Mouse (Mus musculus) erythroblast, embryonic 14.5 days (primary cell): ENCODE data around the gene Sfxn5. TPM values are rescaled to one million over a fixed set of nuclear protein-coding genes. Genes with fewer than 3 reads are reported as not detected.

Source experiments
- H3K27me3 ChIP-seq: 2 replicates; pipeline ENCODE4 v1.6.1; 2012; ENCODE audit warnings: inconsistent platforms; ENCODE audit not compliant: control insufficient read depth
- H3K36me3 ChIP-seq: 2 replicates; pipeline ENCODE4 v1.6.1; 2012; ENCODE audit warnings: mild to moderate bottlenecking, inconsistent platforms; ENCODE audit not compliant: control insufficient read depth
- H3K4me1 ChIP-seq: 2 replicates; pipeline ENCODE4 v1.6.1; 2012; ENCODE audit warnings: inconsistent platforms; ENCODE audit not compliant: control insufficient read depth
- H3K4me3 ChIP-seq: replicated peaks from 2 replicates; pipeline ENCODE3; 2012; ENCODE audit warnings: moderate library complexity, mild to moderate bottlenecking, inconsistent platforms
- H3K9me3 ChIP-seq: 2 replicates; pipeline ENCODE4 v1.6.1; 2012; ENCODE audit warnings: low read length, inconsistent platforms, mixed read lengths; ENCODE audit not compliant: control insufficient read depth
- GATA1 ChIP-seq: IDR thresholded peaks from 2 replicates; pipeline ENCODE4 v1.6.1; 2012; ENCODE audit warnings: low read length, inconsistent platforms, mixed read lengths
- TAL1 ChIP-seq: IDR thresholded peaks from 3 replicates; pipeline ENCODE4 v1.6.1; 2012; ENCODE audit warnings: low read length, inconsistent platforms, mixed read lengths
- polyA plus RNA-seq: library from polyadenylated mRNA; stranded (reverse); fragments of >175 nt; gene quantifications from 2 replicates; pipeline ENCODE4 v1.2.3, GENCODE M21; 2012

Sfxn5 gene
- polyA plus RNA-seq, 1 experiment, result 0.08 TPM

DNA sequence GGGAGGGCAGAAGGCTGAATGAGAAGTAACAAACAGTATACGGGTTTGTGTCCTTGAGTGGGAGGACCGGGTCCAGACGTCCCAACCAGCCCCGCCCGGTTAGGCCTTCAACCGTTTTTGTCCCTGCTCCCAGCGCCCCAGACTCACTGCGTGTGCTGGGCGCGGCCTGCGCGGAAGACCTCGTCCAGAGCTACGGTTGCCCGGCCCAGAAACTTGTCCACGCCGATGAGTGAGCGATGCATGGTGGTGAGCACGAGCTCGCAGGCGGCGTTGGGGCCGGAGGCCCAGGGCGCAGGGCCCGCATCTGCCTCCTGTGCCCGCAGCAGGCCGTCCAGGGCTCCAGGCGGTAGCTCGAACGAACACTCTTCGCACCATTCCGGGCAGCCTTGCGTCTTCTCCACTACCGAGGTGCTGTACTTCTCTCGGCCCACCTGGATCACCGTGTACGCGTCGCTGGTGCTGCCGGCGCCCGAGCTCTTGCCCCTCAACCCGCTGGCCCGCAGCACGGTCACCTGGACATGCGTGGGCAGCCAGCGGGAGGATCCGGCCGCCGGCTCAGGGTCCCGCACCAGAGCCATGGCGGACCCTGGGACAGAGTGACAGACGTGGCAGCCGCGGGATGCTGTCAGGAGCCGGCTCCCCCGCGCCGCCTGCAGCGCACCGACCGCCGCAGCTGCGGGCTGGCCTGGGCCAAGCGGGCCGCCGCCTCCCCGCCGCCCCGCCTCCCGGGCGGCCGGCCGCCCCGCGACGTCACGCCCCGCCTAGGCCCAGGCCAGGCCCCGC is 40.9 kb upstream of the Sfxn5 start, which contains the start of gene Rab11fip5:
TSS of gene Rab11fip5 (minus strand) at position 684 of the 783 bp plus-strand sequence.
- Histone ChIP-seq H3K27me3 (peaks cover 15% of the 10 kb centered on the region), H3K4me1 (peaks cover 49% of the 10 kb centered on the region), H3K9me3 (no peaks in the 10 kb centered on the region), H3K4me3 (peak within 1 kb of the TSS; percentile 66), H3K36me3 (no peaks in the 10 kb centered on the region)
- TF ChIP-seq TAL1 (no peak), GATA1 (no peak)

DNA sequence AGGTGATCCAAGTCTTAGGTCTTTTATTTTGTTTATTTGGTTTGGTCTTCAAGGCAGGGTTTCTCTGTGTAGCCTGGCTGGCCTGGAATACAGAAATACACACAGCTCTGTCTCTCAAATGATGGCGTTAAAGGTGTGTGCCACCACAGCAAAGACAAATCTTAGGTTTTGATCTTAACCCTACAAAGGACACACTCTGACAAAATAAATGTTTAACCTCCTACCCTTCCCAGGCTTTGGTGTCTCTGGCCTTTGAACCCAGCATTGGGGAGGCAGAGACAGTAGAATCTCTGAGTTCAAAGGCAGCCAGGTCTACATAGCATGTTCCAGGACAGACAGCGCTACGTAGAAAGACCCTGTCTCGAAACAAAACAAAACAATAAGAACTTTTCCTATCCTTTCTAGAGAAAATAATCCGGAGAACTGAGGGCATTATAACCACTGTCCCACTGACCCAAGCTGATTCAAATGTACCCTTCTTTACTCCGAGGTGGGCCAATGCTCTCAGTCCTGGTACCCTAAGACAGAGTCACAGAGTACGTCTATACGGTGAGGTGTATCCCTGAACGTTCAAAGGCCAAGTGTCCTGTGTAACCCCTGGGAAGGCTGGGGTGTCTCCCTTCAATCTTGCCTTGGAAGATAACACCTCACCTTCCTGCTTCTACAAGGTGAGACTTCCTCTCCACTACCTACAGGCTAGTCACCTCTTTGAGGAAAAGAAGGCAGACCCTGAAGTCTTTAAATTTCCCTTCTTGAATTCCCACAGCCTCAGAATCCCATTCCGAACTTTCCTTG is 40.0 kb upstream of the Sfxn5 start:
- Histone ChIP-seq H3K4me3 (no peak overlapping the region), H3K27me3 (peaks cover 15% of the 10 kb centered on the region), H3K4me1 (peaks cover 45% of the 10 kb centered on the region), H3K36me3 (no peaks in the 10 kb centered on the region), H3K9me3 (no peaks in the 10 kb centered on the region)
- TF ChIP-seq GATA1 (no peak), TAL1 (no peak)

DNA sequence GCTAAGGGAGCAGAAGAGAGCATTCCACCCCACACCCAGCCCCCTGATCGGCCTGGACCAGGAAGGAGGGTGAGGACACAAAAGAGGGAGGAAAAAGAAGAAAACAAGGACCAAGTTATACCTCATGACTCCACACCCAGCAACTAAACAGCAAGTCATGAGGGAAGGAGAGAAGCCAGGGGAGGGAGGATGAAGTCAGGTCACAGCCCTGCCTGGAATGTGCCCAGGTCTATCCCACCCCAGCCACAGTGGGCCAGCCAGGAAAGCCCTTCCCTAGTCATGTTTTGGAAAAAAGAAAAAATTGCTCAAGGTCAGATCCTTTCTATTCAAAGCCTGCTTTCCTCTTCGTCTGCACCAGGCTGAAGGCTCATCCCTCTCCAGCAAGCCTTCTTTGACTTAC is 39.3 kb upstream of the Sfxn5 start:
- H3K4me3 ChIP-seq, result no peak overlapping the region
- H3K27me3 ChIP-seq, result peaks cover 15% of the 10 kb centered on the region
- no peaks in the 10 kb centered on the region for H3K9me3 ChIP-seq
- H3K36me3 ChIP-seq, result no peaks in the 10 kb centered on the region
- H3K4me1 ChIP-seq, result peaks cover 42% of the 10 kb centered on the region
- TF ChIP-seq GATA1 (no peak), TAL1 (no peak)

DNA sequence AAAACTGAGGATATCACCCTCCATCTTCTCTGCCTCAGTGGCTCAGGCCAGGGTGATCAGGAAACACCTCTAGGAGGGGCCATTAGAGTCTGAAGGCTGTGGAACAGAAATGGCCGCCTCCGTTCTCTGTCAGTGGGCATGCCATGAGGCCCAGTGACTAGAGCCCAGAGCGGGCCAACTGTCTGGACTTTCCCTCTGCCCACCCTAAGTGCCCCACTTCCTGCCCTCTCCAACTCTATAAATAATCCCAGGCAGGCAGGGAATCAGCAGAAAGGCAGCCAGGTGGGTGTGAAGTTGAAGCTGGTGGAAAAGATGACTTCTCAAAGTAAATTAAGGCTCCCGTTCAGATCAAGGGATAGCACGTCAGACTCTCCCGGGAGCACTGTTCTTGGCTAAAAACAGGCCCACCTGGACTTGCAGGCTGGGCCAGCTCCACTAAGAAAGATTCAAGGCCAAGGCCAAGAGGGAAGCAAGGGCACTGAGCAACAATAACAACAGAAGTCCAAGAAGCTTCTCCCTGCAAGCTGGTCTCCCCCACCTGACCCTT is 38.7 kb upstream of the Sfxn5 start:
- Histone ChIP-seq H3K36me3 (no peaks in the 10 kb centered on the region), H3K4me1 (peaks cover 40% of the 10 kb centered on the region), H3K4me3 (no peak overlapping the region), H3K27me3 (peaks cover 15% of the 10 kb centered on the region), H3K9me3 (no peaks in the 10 kb centered on the region)
- no peak for TF ChIP-seq TAL1
- no peak for TF ChIP-seq GATA1

DNA sequence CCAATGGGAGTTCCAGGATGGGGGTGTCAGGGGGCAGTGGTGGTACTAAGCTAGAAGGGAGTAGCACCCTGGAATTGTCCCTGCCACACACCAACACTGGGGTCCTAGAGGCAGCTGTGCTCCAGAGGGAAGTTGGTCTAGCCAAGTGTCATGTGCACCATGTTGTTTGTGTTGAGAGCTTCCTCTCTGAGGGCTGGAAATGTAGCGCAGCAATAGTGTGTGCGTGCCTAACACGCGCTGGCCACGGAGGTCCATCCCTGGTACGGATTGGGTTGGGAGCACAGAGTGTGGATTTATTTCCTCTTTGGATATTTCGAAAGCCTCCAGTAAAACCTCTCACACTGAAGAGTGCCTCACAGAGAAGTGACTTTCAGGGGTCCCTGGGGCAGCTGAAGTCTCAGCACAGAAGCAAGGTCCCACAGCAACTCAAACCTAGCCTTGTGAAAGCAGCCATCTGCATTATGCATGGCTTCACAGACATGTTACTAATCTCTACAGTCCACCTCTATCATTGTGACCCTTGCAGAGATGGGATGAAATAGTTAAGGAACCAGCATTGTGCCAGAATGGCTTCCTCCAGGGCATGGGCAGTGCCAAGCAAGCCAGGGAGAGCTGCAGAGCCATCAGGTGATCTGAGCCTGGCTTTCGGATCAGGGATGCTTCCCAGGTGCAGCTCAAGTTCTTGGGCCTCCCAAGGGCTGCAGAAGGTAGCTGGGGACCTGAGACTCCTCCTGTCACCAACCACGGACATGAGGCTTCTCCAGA is 37.6 kb upstream of the Sfxn5 start:
- peaks cover 38% of the 10 kb centered on the region for H3K4me1 ChIP-seq
- H3K36me3 ChIP-seq, result no peaks in the 10 kb centered on the region
- TF ChIP-seq GATA1 (no peak), TAL1 (no peak)
- H3K27me3 ChIP-seq, result peaks cover 15% of the 10 kb centered on the region
- no peak overlapping the region for H3K4me3 ChIP-seq
- H3K9me3 ChIP-seq, result no peaks in the 10 kb centered on the region

DNA sequence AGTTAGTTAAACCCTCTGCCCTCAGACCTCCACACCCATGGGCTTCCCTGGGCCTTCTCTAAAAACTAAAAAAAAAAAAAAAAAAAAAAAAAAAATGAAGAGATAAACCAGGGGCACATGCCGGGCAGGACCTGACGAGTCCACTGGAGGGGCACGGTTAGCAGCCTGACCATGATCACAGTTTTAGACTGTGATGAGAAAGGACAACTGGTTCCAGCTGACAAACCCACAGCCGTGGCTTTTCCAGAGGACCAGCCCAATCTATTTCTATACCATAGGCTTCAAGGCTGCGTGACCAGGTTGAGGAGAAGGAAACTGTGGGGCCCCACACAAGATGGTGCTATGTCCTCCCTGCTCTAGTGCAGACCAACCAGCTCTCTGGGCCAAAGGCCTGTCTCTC is 36.8 kb upstream of the Sfxn5 start:
- no peak overlapping the region for H3K4me3 ChIP-seq
- no peaks in the 10 kb centered on the region for H3K36me3 ChIP-seq
- TF ChIP-seq TAL1 (no peak), GATA1 (no peak)
- peaks cover 15% of the 10 kb centered on the region for H3K27me3 ChIP-seq
- H3K4me1 ChIP-seq, result peaks cover 33% of the 10 kb centered on the region
- no peaks in the 10 kb centered on the region for H3K9me3 ChIP-seq

DNA sequence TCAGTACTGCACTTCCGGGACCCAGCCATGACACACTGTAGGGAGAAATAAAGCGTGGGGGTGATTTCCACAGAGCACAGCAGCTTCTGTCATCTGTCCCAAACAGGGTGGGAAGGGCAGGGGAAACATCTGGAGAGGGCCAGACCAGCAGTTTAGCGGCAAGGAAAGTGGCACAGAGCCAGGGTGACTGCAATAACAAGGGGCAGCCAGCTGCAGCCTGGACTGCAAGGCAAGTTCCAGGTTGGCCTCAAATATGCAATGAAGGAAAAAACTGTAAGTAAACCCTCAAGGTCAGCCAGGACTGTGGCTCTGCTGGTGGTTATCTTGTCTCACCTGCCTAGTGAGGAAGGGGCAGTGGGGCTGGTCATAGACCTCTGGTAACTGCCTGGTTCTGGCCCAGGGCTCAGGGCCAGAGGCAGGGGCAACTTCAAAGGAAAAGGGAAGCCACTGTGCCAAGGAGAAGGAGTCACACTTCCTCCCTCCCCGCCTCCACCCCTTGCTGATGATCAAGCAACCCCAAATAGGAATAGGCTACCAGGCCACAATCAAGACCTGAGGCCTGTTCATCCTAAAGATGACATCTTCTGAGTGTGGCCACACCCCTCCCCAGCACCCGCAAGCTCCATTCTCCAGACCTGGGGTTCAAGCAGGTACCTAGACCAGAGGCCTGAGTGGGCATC is 36.1 kb upstream of the Sfxn5 start:
- H3K4me3 ChIP-seq, result no peak overlapping the region

DNA sequence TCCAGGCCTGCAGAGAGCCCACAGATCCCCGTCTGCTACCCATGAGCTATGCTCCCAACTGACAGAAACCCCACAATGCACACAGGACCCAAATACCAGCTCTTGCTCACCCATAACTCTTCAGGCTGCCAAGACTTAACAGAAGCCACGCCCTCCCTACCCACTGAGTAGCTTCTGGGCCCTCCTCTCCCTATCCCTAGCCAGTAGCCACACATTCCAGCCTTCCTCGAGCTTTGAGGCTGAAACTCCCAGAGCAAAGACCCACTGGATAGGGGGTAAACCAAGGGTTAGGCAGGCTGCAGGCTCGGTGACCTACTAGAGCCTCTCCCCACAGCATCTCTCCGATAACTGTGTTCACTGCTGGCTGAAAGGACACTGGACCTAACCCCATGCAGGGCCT is 35.5 kb upstream of the Sfxn5 start:
- TF ChIP-seq TAL1, result no peak
- TF ChIP-seq GATA1, result no peak
- H3K27me3 ChIP-seq, result peaks cover 9% of the 10 kb centered on the region

More for the DNA sequence above, 36.1 kb upstream of the Sfxn5 start:
- Histone ChIP-seq H3K27me3 (peaks cover 15% of the 10 kb centered on the region), H3K9me3 (no peaks in the 10 kb centered on the region), H3K4me1 (peaks cover 26% of the 10 kb centered on the region), H3K36me3 (no peaks in the 10 kb centered on the region)
- TF ChIP-seq TAL1 (no peak), GATA1 (no peak)

More for the DNA sequence above, 35.5 kb upstream of the Sfxn5 start:
- Histone ChIP-seq H3K4me3 (no peak overlapping the region), H3K4me1 (peaks cover 20% of the 10 kb centered on the region), H3K9me3 (no peaks in the 10 kb centered on the region), H3K36me3 (no peaks in the 10 kb centered on the region)
